Mouse (Mus musculus) limb, embryonic 14.5 days (tissue): ENCODE measurements at regions not wholly inside any gene's neighbourhood (a gene's known extent, or its start where the extent isn't known, plus 50 kb on each side); places are given as distances from the start of the nearest gene placed in this dataset.
A peak's percentile ranks its signal among the peaks of the same experiment; 100 is the strongest.

ENCODE experiments used
- ATAC-seq: fragments of 200-750 bp; cut with Nextera tagmentation; 2 replicates; pipeline ENCODE4 v1.8.0; 2017; ENCODE audit warnings: low read depth, moderate number of reproducible peaks, moderate TSS enrichment; ENCODE audit not compliant: low FRiP score
- DNase-seq: peaks from one replicate; pipeline ENCODE4 v3.0.0-alpha.2; 2015; ENCODE audit warnings: low spot score
- H3K27ac ChIP-seq: fragments of 300-500 bp; sonication (generic); replicated peaks from 2 replicates; pipeline ENCODE4 v1.5.1; 2014; ENCODE audit warnings: low read depth, mild to moderate bottlenecking, low read length, moderate library complexity, mixed read lengths
- H3K27me3 ChIP-seq: fragments of 300-500 bp; sonication (generic); 2 replicates; pipeline ENCODE4 v1.6.1; 2014; ENCODE audit warnings: low read length, mixed read lengths; ENCODE audit not compliant: control insufficient read depth, insufficient read depth
- H3K36me3 ChIP-seq: fragments of 300-500 bp; sonication (generic); 2 replicates; pipeline ENCODE4 v1.6.1; 2014; ENCODE audit warnings: mild to moderate bottlenecking, low read length, moderate library complexity, mixed read lengths; ENCODE audit not compliant: control insufficient read depth, insufficient read depth
- H3K4me1 ChIP-seq: fragments of 300-500 bp; sonication (generic); 2 replicates; pipeline ENCODE4 v1.6.1; 2014; ENCODE audit warnings: antibody characterized with exemption, low read length, mixed read lengths; ENCODE audit not compliant: control insufficient read depth, insufficient read depth
- H3K4me2 ChIP-seq: fragments of 300-500 bp; sonication (generic); replicated peaks from 2 replicates; pipeline ENCODE4 v1.6.1; 2014; ENCODE audit warnings: low read depth, mild to moderate bottlenecking, low read length, moderate library complexity; ENCODE audit not compliant: severe bottlenecking
- H3K4me3 ChIP-seq: fragments of 300-500 bp; sonication (generic); replicated peaks from 2 replicates; pipeline ENCODE4 v1.5.1; 2014; ENCODE audit warnings: low read length
- H3K9ac ChIP-seq: fragments of 300-500 bp; sonication (generic); 2 replicates; pipeline ENCODE4 v1.6.1; 2014; ENCODE audit warnings: mild to moderate bottlenecking, low read depth, low read length, moderate library complexity; ENCODE audit not compliant: severe bottlenecking
- H3K9me3 ChIP-seq: fragments of 300-500 bp; sonication (generic); 2 replicates; pipeline ENCODE4 v1.6.1; 2016; ENCODE audit warnings: low read length; ENCODE audit not compliant: control insufficient read depth
- POLR2A ChIP-seq: fragments of 200-500 bp; IDR thresholded peaks from 2 replicates; pipeline ENCODE4 v1.8.0; 2012; ENCODE audit warnings: inconsistent platforms, mild to moderate bottlenecking, moderate library complexity, borderline replicate concordance; ENCODE audit not compliant: insufficient read depth, insufficient read length; ENCODE audit errors: extremely low read depth
- WGBS: fragments of 180-500 bp; shearing (Covaris S2); extraction: QIAGEN DNeasy Blood & Tissue Kit; methylation state at CpG from one replicate; pipeline ENCODE4 v1.1.7; 2014; 5-methylcytosine and 5-hydroxymethylcytosine counted together

GRCm38 (mm10) chr4:95417075-95417474 lies 140.2 kb upstream of the Fggy start:
- Histone ChIP-seq H3K36me3 (no peaks in the 10 kb centered on the region), H3K9ac (no peak overlapping the region), H3K4me2 (no peak overlapping the region), H3K4me1 (no peaks in the 10 kb centered on the region), H3K27me3 (no peaks in the 10 kb centered on the region), H3K4me3 (no peak overlapping the region), H3K9me3 (0 out of 2 replicates have a peak, but pooled peaks cover 4% of the 10 kb centered on the region), H3K27ac (no peak overlapping the region)
- ATAC-seq (no peak), DNase-seq (no peak)
- TF ChIP-seq POLR2A: no peak
- WGBS: 36% methylated on average over 2 of the region's 2 CpGs

- ATAC-seq (no peak), DNase-seq (no peak)
- Histone ChIP-seq H3K36me3 (no peaks in the 10 kb centered on the region), H3K9me3 (0 out of 2 replicates have a peak, but pooled peaks cover 6% of the 10 kb centered on the region), H3K27ac (no peak overlapping the region), H3K4me3 (no peak overlapping the region), H3K9ac (no peak overlapping the region), H3K27me3 (no peaks in the 10 kb centered on the region), H3K4me1 (no peaks in the 10 kb centered on the region), H3K4me2 (no peak overlapping the region)
- no peak for TF ChIP-seq POLR2A
- 44% methylated on average over 1 of the region's 1 CpGs for WGBS
These were observed 130.7 kb upstream of the Fggy start for GRCm38 (mm10) chr4:95426563-95426962.

GRCm38 (mm10) chr4:95434543-95434942 lies 122.8 kb upstream of the Fggy start:
- ATAC-seq (no peak), DNase-seq (peak; percentile 45)
- Histone ChIP-seq H3K27ac (no peak overlapping the region), H3K9me3 (0 out of 2 replicates have a peak, but pooled peaks cover 6% of the 10 kb centered on the region), H3K27me3 (no peaks in the 10 kb centered on the region), H3K4me3 (no peak overlapping the region), H3K4me2 (no peak overlapping the region), H3K4me1 (peaks cover 4% of the 10 kb centered on the region; the same call in 1 of the 2 replicates), H3K9ac (no peak overlapping the region), H3K36me3 (no peaks in the 10 kb centered on the region)
- WGBS: 27% methylated on average over 4 of the region's 4 CpGs
- TF ChIP-seq POLR2A: no peak

GRCm38 (mm10) chr4:95435080-95435479 lies 122.2 kb upstream of the Fggy start:
- H3K4me3 ChIP-seq: no peak overlapping the region
- H3K27ac ChIP-seq: no peak overlapping the region
- no peak overlapping the region for H3K4me2 ChIP-seq
- ATAC-seq (no peak), DNase-seq (no peak)
- H3K9ac ChIP-seq: no peak overlapping the region
- H3K27me3 ChIP-seq: no peaks in the 10 kb centered on the region
- no peaks in the 10 kb centered on the region for H3K36me3 ChIP-seq
- TF ChIP-seq POLR2A: no peak
- H3K9me3 ChIP-seq: 0 out of 2 replicates have a peak, but pooled peaks cover 6% of the 10 kb centered on the region
- 45% methylated on average over 4 of the region's 4 CpGs for WGBS
- peaks cover 4% of the 10 kb centered on the region; the same call in 1 of the 2 replicates for H3K4me1 ChIP-seq

- Histone ChIP-seq H3K9me3 (no peaks in the 10 kb centered on the region), H3K27ac (no peak overlapping the region), H3K9ac (no peak overlapping the region), H3K4me2 (no peak overlapping the region), H3K4me3 (no peak overlapping the region), H3K27me3 (no peaks in the 10 kb centered on the region), H3K36me3 (no peaks in the 10 kb centered on the region), H3K4me1 (0 out of 2 replicates have a peak, but pooled peaks cover 6% of the 10 kb centered on the region)
- TF ChIP-seq POLR2A: no peak
- WGBS: 46% methylated on average over 1 of the region's 1 CpGs
- DNase-seq (no peak), ATAC-seq (no peak)
These were observed 117.5 kb upstream of the Fggy start for GRCm38 (mm10) chr4:95439834-95440233.
